Mouse (Mus musculus) forebrain, postnatal 0 days (tissue): ENCODE measurements at regions not wholly inside any gene's neighbourhood (a gene's known extent, or its start where the extent isn't known, plus 50 kb on each side); places are given as distances from the start of the nearest gene placed in this dataset.

Experiments
- ATAC-seq: fragments of 200-750 bp; cut with Nextera tagmentation; 2 replicates; pipeline ENCODE4 v1.8.0; 2017; ENCODE audit warnings: mild to moderate bottlenecking, moderate library complexity
- DNase-seq: peaks from one replicate; pipeline ENCODE4 v3.0.0-alpha.2; 2015
- H3K27ac ChIP-seq: fragments of 300-500 bp; sonication (generic); 2 replicates; pipeline ENCODE4 v1.5.1; 2014; ENCODE audit warnings: low read depth, mild to moderate bottlenecking, antibody characterized with exemption, low read length, moderate library complexity, mixed read lengths
- H3K27me3 ChIP-seq: fragments of 300-500 bp; sonication (generic); 2 replicates; pipeline ENCODE4 v1.6.1; 2014; ENCODE audit warnings: mild to moderate bottlenecking, low read length, mixed read lengths; ENCODE audit not compliant: insufficient read depth
- H3K36me3 ChIP-seq: fragments of 300-500 bp; sonication (generic); 2 replicates; pipeline ENCODE4 v1.6.1; 2014; ENCODE audit warnings: mild to moderate bottlenecking, moderate library complexity; ENCODE audit not compliant: insufficient read depth
- H3K4me1 ChIP-seq: fragments of 300-500 bp; sonication (generic); 2 replicates; pipeline ENCODE4 v1.6.1; 2014; ENCODE audit warnings: antibody characterized with exemption; ENCODE audit not compliant: insufficient read depth
- H3K4me2 ChIP-seq: fragments of 300-500 bp; sonication (generic); 2 replicates; pipeline ENCODE4 v1.6.1; 2014; ENCODE audit warnings: low read depth, mild to moderate bottlenecking, moderate library complexity
- H3K4me3 ChIP-seq: fragments of 300-500 bp; sonication (generic); 2 replicates; pipeline ENCODE4 v1.5.1; 2014; ENCODE audit warnings: low read depth, low read length, mixed read lengths
- H3K9ac ChIP-seq: fragments of 300-500 bp; sonication (generic); 2 replicates; pipeline ENCODE4 v1.6.1; 2014; ENCODE audit warnings: mild to moderate bottlenecking
- H3K9me3 ChIP-seq: fragments of 300-500 bp; sonication (generic); 2 replicates; pipeline ENCODE4 v1.6.1; 2016; ENCODE audit warnings: low read length
- CTCF ChIP-seq: sonication (generic); IDR thresholded peaks from 2 replicates; pipeline ENCODE4 v1.5.1; 2016; ENCODE audit warnings: antibody characterized with exemption, control low read depth, low read depth
- WGBS: fragments of 180-500 bp; shearing (Covaris S2); extraction: QIAGEN DNeasy Blood & Tissue Kit; methylation state at CpG from one replicate; pipeline ENCODE4 v1.1.7; 2014; 5-methylcytosine and 5-hydroxymethylcytosine counted together

DNA sequence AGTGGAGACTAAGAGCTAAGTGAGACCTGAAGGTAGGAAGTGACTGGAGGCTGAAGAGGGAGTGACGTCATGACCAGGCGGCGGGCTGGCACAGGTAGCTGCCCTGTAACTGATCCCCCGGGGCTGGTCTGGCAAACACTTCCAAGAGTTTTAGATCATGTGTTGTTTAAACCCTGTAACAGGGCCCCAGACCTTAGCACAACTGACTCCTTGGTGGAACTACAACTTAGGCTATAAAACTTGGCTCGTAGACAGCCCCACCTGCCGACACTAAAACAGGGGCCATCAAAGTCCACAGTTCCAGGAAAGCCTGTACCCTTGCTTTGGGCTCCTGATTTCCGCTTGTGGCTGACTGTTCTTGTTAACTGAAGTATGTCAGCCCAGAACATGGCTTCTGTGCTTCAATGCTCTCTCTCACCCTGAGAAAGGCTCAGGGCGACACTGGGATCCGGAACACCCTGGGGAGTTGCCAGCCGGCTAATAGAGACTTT is 92.6 kb upstream of the Ubl3 start:
- no peak overlapping the region for H3K9ac ChIP-seq
- DNase-seq = no peak
- no peaks in the 10 kb centered on the region for H3K4me1 ChIP-seq
- ATAC-seq = no peak
- H3K9me3 ChIP-seq = no peaks in the 10 kb centered on the region
- H3K36me3 ChIP-seq = no peaks in the 10 kb centered on the region
- 74% methylated on average over 10 of the region's 10 CpGs for WGBS
- no peak overlapping the region for H3K27ac ChIP-seq
- H3K4me3 ChIP-seq = no peak overlapping the region
- H3K27me3 ChIP-seq = no peaks in the 10 kb centered on the region
- no peak overlapping the region for H3K4me2 ChIP-seq
- TF ChIP-seq CTCF = no peak

DNA sequence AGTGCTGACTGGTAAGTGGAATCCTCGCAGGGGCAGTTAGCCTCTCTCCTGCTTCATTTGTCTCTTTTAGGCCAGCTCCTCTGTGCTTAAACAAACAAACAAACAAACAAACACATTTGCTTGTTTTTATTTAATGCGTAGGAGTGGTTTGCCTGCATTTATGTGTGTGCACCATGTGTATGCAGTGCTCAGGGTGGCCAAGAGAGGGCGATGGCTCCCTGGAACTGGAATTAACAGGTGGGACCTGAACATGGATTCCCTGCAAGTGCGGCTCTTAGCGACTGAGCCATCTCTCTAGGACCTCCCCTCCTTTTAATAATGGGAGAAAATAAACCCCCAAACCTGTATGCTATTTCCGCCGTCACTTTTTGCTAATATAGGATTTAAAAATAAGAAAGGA is 91.8 kb upstream of the Ubl3 start:
- DNase-seq = no peak
- no peak for ATAC-seq
- Histone ChIP-seq H3K9ac (no peak overlapping the region), H3K4me3 (no peak overlapping the region), H3K27me3 (no peaks in the 10 kb centered on the region), H3K27ac (no peak overlapping the region), H3K4me2 (no peak overlapping the region), H3K4me1 (no peaks in the 10 kb centered on the region), H3K9me3 (no peaks in the 10 kb centered on the region), H3K36me3 (no peaks in the 10 kb centered on the region)
- 96% methylated on average over 7 of the region's 7 CpGs for WGBS
- peak; percentile 26; the same call in 1 of the 2 replicates for TF ChIP-seq CTCF

DNA sequence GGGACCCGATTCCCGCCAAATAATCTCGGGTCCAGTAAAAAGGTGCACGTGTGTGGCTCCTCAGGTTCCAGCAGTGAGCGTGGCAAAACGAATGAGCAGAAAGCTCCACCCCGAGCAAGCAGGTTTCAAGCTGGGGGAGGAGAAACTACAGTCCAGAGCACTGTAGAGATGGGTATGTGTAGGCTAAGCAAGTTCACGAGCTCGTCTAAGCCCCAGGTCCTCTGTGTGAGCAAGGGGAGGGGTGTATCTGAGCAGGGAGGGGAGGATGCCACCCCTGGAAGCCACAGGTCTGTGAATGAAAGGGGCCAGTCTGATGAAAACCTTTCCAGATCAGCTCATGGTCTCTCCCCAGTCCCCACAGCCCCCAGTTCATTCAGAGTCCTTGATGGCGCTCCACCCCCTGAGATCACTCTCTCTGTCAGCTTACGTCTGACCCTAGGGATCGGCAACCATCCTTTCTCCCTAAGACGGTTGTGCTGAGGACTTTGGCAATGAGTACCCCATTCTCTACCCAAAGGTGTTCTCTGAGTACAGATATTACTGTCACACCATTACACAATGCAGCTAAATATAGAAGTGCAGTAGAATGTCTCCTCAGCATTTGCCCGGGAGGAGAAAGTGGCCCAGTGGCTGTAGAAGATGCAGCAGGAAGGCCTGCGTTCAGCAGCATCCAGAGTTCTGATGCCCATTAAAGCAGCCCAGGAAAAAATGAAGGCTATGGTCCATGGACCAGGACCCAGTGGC is 89.2 kb upstream of the Ubl3 start:
- WGBS = 49% methylated on average over 15 of the region's 15 CpGs
- H3K9me3 ChIP-seq = no peaks in the 10 kb centered on the region
- no peak overlapping the region for H3K9ac ChIP-seq
- no peak overlapping the region for H3K27ac ChIP-seq
- H3K4me2 ChIP-seq = no peak overlapping the region
- no peaks in the 10 kb centered on the region for H3K27me3 ChIP-seq
- no peaks in the 10 kb centered on the region for H3K4me1 ChIP-seq
- H3K36me3 ChIP-seq = no peaks in the 10 kb centered on the region
- no peak for ATAC-seq
- TF ChIP-seq CTCF = no peak
- H3K4me3 ChIP-seq = no peak overlapping the region
- no peak for DNase-seq

DNA sequence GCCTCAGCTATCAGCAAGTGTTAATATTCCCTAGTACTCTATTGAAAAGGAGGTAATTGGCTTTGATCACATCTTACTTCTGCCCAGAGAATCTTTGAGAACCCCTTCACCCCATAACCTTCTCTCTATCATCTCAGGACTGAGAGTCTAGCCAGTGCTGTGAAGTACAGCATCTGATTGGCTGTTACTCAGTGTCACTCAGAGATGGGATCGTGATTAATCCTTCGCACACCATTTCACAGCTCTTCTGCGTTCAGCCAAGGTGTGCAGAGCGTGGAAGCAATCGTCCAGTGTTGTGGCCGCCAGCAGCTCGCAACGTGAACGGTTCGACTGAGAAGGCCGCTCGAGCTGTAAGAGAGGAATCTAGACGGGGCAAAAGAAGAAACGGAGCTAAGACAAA is 87.9 kb upstream of the Ubl3 start:
- DNase-seq (no peak), ATAC-seq (no peak)
- no peak overlapping the region for H3K9ac ChIP-seq
- 42% methylated on average over 12 of the region's 14 CpGs for WGBS
- H3K4me3 ChIP-seq = no peak overlapping the region
- no peaks in the 10 kb centered on the region for H3K27me3 ChIP-seq
- H3K27ac ChIP-seq = no peak overlapping the region
- no peaks in the 10 kb centered on the region for H3K36me3 ChIP-seq
- H3K4me2 ChIP-seq = no peak overlapping the region
- H3K9me3 ChIP-seq = no peaks in the 10 kb centered on the region
- H3K4me1 ChIP-seq = no peaks in the 10 kb centered on the region
- no peak for TF ChIP-seq CTCF

DNA sequence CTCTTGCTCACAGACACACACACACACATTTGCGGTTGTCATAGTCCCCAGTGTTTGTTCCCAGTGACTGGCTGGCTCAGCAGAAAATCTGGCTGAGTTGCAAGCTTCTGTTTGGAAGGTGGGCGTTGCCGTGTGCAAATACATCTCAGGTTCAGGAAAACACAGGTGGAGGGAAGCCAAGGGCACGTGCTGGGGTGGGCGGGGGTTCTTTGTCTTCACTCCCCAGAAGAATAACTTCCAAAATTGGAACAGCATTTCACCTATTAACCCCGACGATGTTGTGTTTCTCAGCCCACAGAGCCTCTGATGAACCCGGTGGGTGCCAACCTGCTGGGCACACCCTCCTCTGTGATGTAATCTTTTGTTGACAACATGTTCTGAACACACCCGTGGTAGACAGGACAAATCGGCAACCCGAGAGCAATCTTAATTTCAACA is 82.3 kb upstream of the Ubl3 start:
- no peaks in the 10 kb centered on the region for H3K27me3 ChIP-seq
- ATAC-seq (peak; percentile 55; the same call in 1 of the 2 replicates), DNase-seq (peak; percentile 45)
- no peaks in the 10 kb centered on the region for H3K36me3 ChIP-seq
- no peaks in the 10 kb centered on the region for H3K4me1 ChIP-seq
- H3K27ac ChIP-seq = no peak overlapping the region
- no peak overlapping the region for H3K4me3 ChIP-seq
- WGBS = 36% methylated on average over 11 of the region's 11 CpGs
- no peak overlapping the region for H3K4me2 ChIP-seq
- TF ChIP-seq CTCF = no peak
- no peak overlapping the region for H3K9ac ChIP-seq
- no peaks in the 10 kb centered on the region for H3K9me3 ChIP-seq

DNA sequence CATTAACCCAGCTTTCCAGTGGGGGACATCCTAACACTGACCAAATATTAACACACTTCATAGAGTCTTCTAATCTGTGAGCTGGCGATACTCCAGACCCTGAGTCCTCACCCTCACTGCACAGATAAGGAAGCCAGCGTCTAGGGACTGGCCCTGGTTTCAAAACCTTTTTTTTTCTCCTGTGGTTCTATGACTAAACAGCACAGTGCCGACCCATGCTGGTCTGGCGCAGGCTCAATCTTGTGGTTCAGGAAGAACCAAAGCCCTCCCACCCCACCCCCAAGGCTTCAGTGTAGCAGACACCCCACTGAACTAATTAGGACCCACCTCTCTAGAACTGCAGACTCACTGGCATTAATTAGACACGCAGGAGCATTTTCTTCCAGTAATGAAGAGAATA is 81.4 kb upstream of the Ubl3 start:
- no peak overlapping the region for H3K27ac ChIP-seq
- no peak overlapping the region for H3K4me3 ChIP-seq
- no peak for DNase-seq
- H3K4me2 ChIP-seq = no peak overlapping the region
- H3K9ac ChIP-seq = no peak overlapping the region
- WGBS = 28% methylated on average over 5 of the region's 5 CpGs
- TF ChIP-seq CTCF = no peak
- no peaks in the 10 kb centered on the region for H3K9me3 ChIP-seq
- H3K4me1 ChIP-seq = no peaks in the 10 kb centered on the region
- H3K36me3 ChIP-seq = no peaks in the 10 kb centered on the region
- H3K27me3 ChIP-seq = no peaks in the 10 kb centered on the region
- ATAC-seq = 0 out of 2 replicates have a peak, but pooled peaks have one; percentile 25

DNA sequence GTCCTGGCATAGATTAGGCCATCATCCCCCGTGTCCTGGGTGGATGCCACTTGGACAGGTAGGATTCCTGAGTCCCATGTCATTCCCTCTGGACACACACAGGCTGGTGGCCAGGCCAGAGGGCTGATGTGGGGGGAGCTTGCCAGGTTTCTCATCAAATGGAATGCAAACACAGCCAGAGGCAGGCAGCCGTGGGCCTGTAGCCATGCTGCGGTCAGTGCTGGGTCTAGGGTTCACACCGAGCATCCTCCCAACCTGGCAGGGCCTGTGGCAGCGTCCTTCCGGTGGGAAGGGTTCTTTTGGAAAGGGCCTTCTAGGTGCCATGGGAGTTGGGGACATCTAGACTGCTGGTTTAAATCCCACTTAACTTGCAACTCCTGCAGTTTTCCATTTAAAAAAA is 80.7 kb upstream of the Ubl3 start:
- no peaks in the 10 kb centered on the region for H3K27me3 ChIP-seq
- H3K4me1 ChIP-seq = no peaks in the 10 kb centered on the region
- no peak overlapping the region for H3K4me3 ChIP-seq
- H3K27ac ChIP-seq = no peak overlapping the region
- no peak for TF ChIP-seq CTCF
- H3K36me3 ChIP-seq = no peaks in the 10 kb centered on the region
- no peak overlapping the region for H3K4me2 ChIP-seq
- WGBS = 86% methylated on average over 6 of the region's 6 CpGs
- ATAC-seq (no peak), DNase-seq (no peak)
- no peaks in the 10 kb centered on the region for H3K9me3 ChIP-seq
- no peak overlapping the region for H3K9ac ChIP-seq
